Mouse (Mus musculus): Measurements from ENCODE around the gene Gfpt1. TPM values are rescaled to one million over a fixed set of nuclear protein-coding genes. Genes with fewer than 3 reads are reported as not detected.

Gene Gfpt1
- total RNA-seq, 2 experiments from 2014 or later = 48.5 to 49.7 TPM

- peak overlapping the region; percentile 76 for H3K27ac ChIP-seq
- DNase-seq (ENCODE audit: low spot score in 2 of 2) = peak in 1 of 2 experiments; percentile 26
- TF ChIP-seq CTCF (conservative IDR thresholded peaks at IDR 0.05) = no peak
- H3K4me3 ChIP-seq = no peak overlapping the region; the same call in 1 of the 2 replicates
These were observed 97.3 kb downstream of the Gfpt1 start for GRCm38 (mm10) chr6:87139796-87140553.

Other genes starting within 250 kb of the Gfpt1 start
- gene Anxa4, start 249.3 kb upstream of the Gfpt1 start, total RNA-seq (2021) = 1 to 10 TPM; 4.6 to 4.8 TPM
- gene Aak1, start 193.3 kb upstream of the Gfpt1 start, total RNA-seq (2021) = 100 to 1,000 TPM; 445 to 462 TPM
- 10 to 100 TPM; 57.3 to 60.5 TPM for gene Nfu1, start 33.6 kb upstream of the Gfpt1 start, total RNA-seq (2021)
- not detected for gene D6Ertd527e, start 61.9 kb downstream of the Gfpt1 start, total RNA-seq (2021)